Mouse (Mus musculus) MEL (cell line): ENCODE measurements around the gene Padi4. TPM values are rescaled to one million over a fixed set of nuclear protein-coding genes. Genes with fewer than 3 reads are reported as not detected.

Experiments
- DNase-seq: peaks from one replicate; pipeline ENCODE4 v3.0.0; 2011; ENCODE audit warnings: low read depth, low spot score
- H3K27ac ChIP-seq: 2 replicates; pipeline ENCODE4 v1.5.1; 2012; ENCODE audit warnings: low read depth, mild to moderate bottlenecking, control low read depth, low read length, moderate library complexity; ENCODE audit not compliant: control insufficient read depth
- H3K27me3 ChIP-seq, 2 experiments: fragments of 150-350 bp in 1 of 2; sonication (generic) in 1 of 2; 2 replicates each; pipeline ENCODE4 v1.6.1; 2012; ENCODE audit warnings: low read length in 2 of 2, mild to moderate bottlenecking in 2 of 2, improper control_type of control experiment in 1 of 2, moderate library complexity in 1 of 2; ENCODE audit not compliant: insufficient read depth in 2 of 2, control insufficient read depth in 1 of 2
- H3K36me3 ChIP-seq, 2 experiments: 2 replicates each; pipeline ENCODE4 v1.6.1; 2012 to 2014; ENCODE audit warnings: low read length in 2 of 2, improper control_type of control experiment in 1 of 2, inconsistent platforms in 1 of 2, mild to moderate bottlenecking in 1 of 2; ENCODE audit not compliant: insufficient read depth in 2 of 2, control insufficient read depth in 1 of 2
- H3K4me1 ChIP-seq, 2 experiments: fragments of 150-350 bp in 1 of 2; sonication (generic) in 1 of 2; 2 replicates each; pipeline ENCODE4 v1.6.1; 2012; ENCODE audit warnings: low read length in 2 of 2, improper control_type of control experiment in 1 of 2, mild to moderate bottlenecking in 1 of 2; ENCODE audit not compliant: insufficient read depth in 2 of 2, control insufficient read depth in 1 of 2
- H3K4me3 ChIP-seq, 2 experiments: fragments of 150-350 bp in 1 of 2; sonication (generic) in 1 of 2; 2 replicates each; pipeline ENCODE4 v1.5.1; 2012; ENCODE audit warnings: low read depth in 2 of 2, low read length in 2 of 2, mild to moderate bottlenecking in 2 of 2, moderate library complexity in 2 of 2, control low read depth in 1 of 2, improper control_type of control experiment in 1 of 2; ENCODE audit not compliant: control insufficient read depth in 1 of 2, insufficient read depth in 1 of 2
- H3K79me2 ChIP-seq: 2 replicates; pipeline ENCODE4 v1.6.1; 2012; ENCODE audit warnings: mild to moderate bottlenecking, low read length, moderate library complexity; ENCODE audit not compliant: control insufficient read depth, poor library complexity, insufficient read depth
- H3K9ac ChIP-seq: 2 replicates; pipeline ENCODE4 v1.6.1; 2012; ENCODE audit warnings: low read depth, mild to moderate bottlenecking, control low read depth, low read length, moderate library complexity; ENCODE audit not compliant: control insufficient read depth, poor library complexity, severe bottlenecking
- H3K9me3 ChIP-seq: fragments of 150-350 bp; sonication (generic); replicated peaks from 2 replicates; pipeline ENCODE4 v1.6.1; 2012; ENCODE audit warnings: mild to moderate bottlenecking, low read length, improper control_type of control experiment, moderate library complexity; ENCODE audit not compliant: insufficient read depth
- CHD2 ChIP-seq: IDR thresholded peaks from 2 replicates; pipeline ENCODE4 v1.6.1; 2011; ENCODE audit warnings: low read length, improper control_type of control experiment
- CTCF ChIP-seq, 3 experiments: IDR thresholded peaks in 2 of 3; conservative IDR thresholded peaks in 1 of 3; 2 replicates each; pipeline ENCODE4 v1.5.1; 2011 to 2012; ENCODE audit warnings: low read length in 3 of 3, low read depth in 2 of 3, mild to moderate bottlenecking in 2 of 3, improper control_type of control experiment in 1 of 3, inconsistent platforms in 1 of 3, mixed read lengths in 1 of 3, moderate library complexity in 1 of 3; ENCODE audit not compliant: control insufficient read depth in 1 of 3, insufficient read depth in 1 of 3, poor library complexity in 1 of 3, severe bottlenecking in 1 of 3
- E2F4 ChIP-seq: IDR thresholded peaks from 2 replicates; pipeline ENCODE4 v1.6.1; 2011; ENCODE audit warnings: low read depth, low read length, improper control_type of control experiment, borderline replicate concordance
- ELF1 ChIP-seq: IDR thresholded peaks from 2 replicates; pipeline ENCODE4 v1.6.1; 2014; ENCODE audit warnings: low read depth, mild to moderate bottlenecking, inconsistent platforms, low read length, improper control_type of control experiment, moderate library complexity
- ETS1 ChIP-seq: IDR thresholded peaks from 2 replicates; pipeline ENCODE4 v1.6.1; 2012; ENCODE audit warnings: low read depth, mild to moderate bottlenecking, inconsistent platforms, low read length, improper control_type of control experiment, moderate library complexity
- KAT2A ChIP-seq: conservative IDR thresholded peaks from 2 replicates; pipeline ENCODE4 v1.6.1; 2012; ENCODE audit warnings: low read depth, low read length, improper control_type of control experiment, inconsistent platforms
- MAFK ChIP-seq: IDR thresholded peaks from 2 replicates; pipeline ENCODE4 v1.6.1; 2011; ENCODE audit warnings: low read depth, mild to moderate bottlenecking, low read length, improper control_type of control experiment, borderline replicate concordance
- MAX ChIP-seq: IDR thresholded peaks from 2 replicates; pipeline ENCODE4 v1.6.1; 2011; ENCODE audit warnings: low read length, improper control_type of control experiment
- MAZ ChIP-seq: IDR thresholded peaks from 2 replicates; pipeline ENCODE4 v1.6.1; 2012; ENCODE audit warnings: low read depth, mild to moderate bottlenecking, inconsistent platforms, low read length, improper control_type of control experiment
- MYC ChIP-seq: IDR thresholded peaks from 2 replicates; pipeline ENCODE4 v1.6.1; 2011; ENCODE audit warnings: low read depth, mild to moderate bottlenecking, low read length, improper control_type of control experiment, moderate library complexity
- NRF1 ChIP-seq: IDR thresholded peaks from 2 replicates; pipeline ENCODE4 v1.6.1; 2014; ENCODE audit warnings: low read depth, mild to moderate bottlenecking, inconsistent platforms, low read length, improper control_type of control experiment, moderate library complexity; ENCODE audit not compliant: poor library complexity, insufficient read depth, severe bottlenecking
- POLR2A ChIP-seq, 2 experiments: IDR thresholded peaks; 2 replicates each; pipeline ENCODE4 v1.6.1; 2011 to 2012; ENCODE audit warnings: low read length in 2 of 2, mild to moderate bottlenecking in 2 of 2, control low read depth in 1 of 2, improper control_type of control experiment in 1 of 2, low read depth in 1 of 2, moderate library complexity in 1 of 2; ENCODE audit not compliant: control insufficient read depth in 1 of 2, insufficient read depth in 1 of 2, poor library complexity in 1 of 2
- POLR2AphosphoS2 ChIP-seq: IDR thresholded peaks from 2 replicates; pipeline ENCODE4 v1.6.1; 2011; ENCODE audit warnings: low read length, improper control_type of control experiment
- POLR2AphosphoS5 ChIP-seq: IDR thresholded peaks from 2 replicates; pipeline ENCODE4 v1.6.1; 2012; ENCODE audit warnings: low read depth, borderline replicate concordance, mild to moderate bottlenecking, inconsistent platforms, low read length, moderate library complexity, mixed read lengths
- RAD21 ChIP-seq: IDR thresholded peaks from 2 replicates; pipeline ENCODE4 v1.6.1; 2011; ENCODE audit warnings: mild to moderate bottlenecking, low read depth, low read length, improper control_type of control experiment
- RCOR1 ChIP-seq: IDR thresholded peaks from 2 replicates; pipeline ENCODE4 v1.6.1; 2012; ENCODE audit warnings: low read depth, mild to moderate bottlenecking, inconsistent platforms, low read length, improper control_type of control experiment
- SIN3A ChIP-seq: IDR thresholded peaks from 2 replicates; pipeline ENCODE4 v1.6.1; 2012; ENCODE audit warnings: low read length, improper control_type of control experiment, inconsistent platforms
- SMC3 ChIP-seq: IDR thresholded peaks from 2 replicates; pipeline ENCODE4 v1.6.1; 2011; ENCODE audit warnings: low read depth, low read length, improper control_type of control experiment
- UBTF ChIP-seq: IDR thresholded peaks from 2 replicates; pipeline ENCODE4 v1.6.1; 2012; ENCODE audit warnings: low read depth, mild to moderate bottlenecking, inconsistent platforms, low read length, improper control_type of control experiment, moderate library complexity, borderline replicate concordance; ENCODE audit not compliant: insufficient read depth
- USF2 ChIP-seq, 2 experiments: IDR thresholded peaks; 2 replicates each; pipeline ENCODE4 v1.6.1; 2011 to 2012; ENCODE audit warnings: improper control_type of control experiment in 2 of 2, low read length in 2 of 2, borderline replicate concordance in 1 of 2, inconsistent platforms in 1 of 2, low read depth in 1 of 2, mild to moderate bottlenecking in 1 of 2; ENCODE audit not compliant: insufficient read depth in 1 of 2
- ZC3H11A ChIP-seq: IDR thresholded peaks from 2 replicates; pipeline ENCODE4 v1.6.1; 2012; ENCODE audit warnings: low read depth, mild to moderate bottlenecking, inconsistent platforms, low read length, improper control_type of control experiment
- ZKSCAN1 ChIP-seq: IDR thresholded peaks from 2 replicates; pipeline ENCODE4 v1.6.1; 2012; ENCODE audit warnings: low read depth, mild to moderate bottlenecking, inconsistent platforms, low read length, improper control_type of control experiment, moderate library complexity
- ZNF384 ChIP-seq: IDR thresholded peaks from 2 replicates; pipeline ENCODE4 v1.6.1; 2012; ENCODE audit warnings: low read depth, mild to moderate bottlenecking, inconsistent platforms, low read length, improper control_type of control experiment
- polyA plus RNA-seq, 2 experiments: library from polyadenylated mRNA; stranded (reverse) in 1 of 2; unstranded in 1 of 2; fragments of >175 nt in 1 of 2; fragments of >200 nt in 1 of 2; gene quantifications; 2 replicates each; pipeline versions ENCODE4 v1.2.1 to v1.2.4; 2012; ENCODE audit warnings: low replicate concordance in 2 of 2, low read depth in 1 of 2; ENCODE audit not compliant: insufficient read length in 2 of 2, insufficient read depth in 1 of 2, missing spikeins in 1 of 2
- total RNA-seq: library from RNA; depleted of rRNA; stranded (reverse); fragments of 300-350 nt; gene quantifications from 2 replicates; pipeline ENCODE4 v1.2.3, GENCODE M21; 2012

Padi4 gene
- total and polyA plus RNA-seq, 3 experiments, result not detected

DNA sequence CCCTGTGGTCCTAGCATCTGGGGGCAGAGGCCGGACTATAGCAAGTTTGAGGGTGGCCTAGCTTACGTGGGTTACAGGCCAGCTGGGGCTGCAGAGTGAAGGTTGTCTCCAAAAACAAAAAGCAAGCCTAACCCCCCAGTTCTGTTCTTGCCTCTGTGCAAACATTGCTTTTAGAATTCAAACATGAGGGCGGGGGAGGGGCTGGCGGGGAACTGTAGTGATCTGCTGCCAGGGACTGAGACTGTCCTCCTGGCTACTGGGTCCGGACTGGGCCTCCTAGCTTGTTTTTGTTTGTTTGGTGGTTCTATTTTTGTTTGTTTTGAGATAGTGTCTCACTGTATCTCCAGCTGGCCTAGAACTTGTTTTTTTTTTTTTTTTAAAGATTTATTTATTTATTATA, 59.5 kb downstream of the Padi4 start:
- DNase-seq, result no peak
- Histone ChIP-seq H3K4me3 (no peak overlapping the region), H3K36me3 (peaks cover 0 to 21% of the 10 kb centered on the region in 2 experiments; a peak in 2 of 4 replicates), H3K9me3 (no peaks in the 10 kb centered on the region), H3K9ac (no peak overlapping the region)
- TF ChIP-seq SIN3A (no peak), ZNF384 (no peak), POLR2AphosphoS5 (no peak), UBTF (no peak), ETS1 (no peak), POLR2AphosphoS2 (no peak), E2F4 (no peak), RCOR1 (no peak), CHD2 (no peak), MAX (no peak), USF2 (IDR thresholded peaks at IDR 0.05; ENCODE audit: borderline replicate concordance in 1 of 2, insufficient read depth in 1 of 2, low read depth in 1 of 2, low read length in 2 of 2) (no peak), CTCF (IDR thresholded peaks at IDR 0.05 in 2 of 3, conservative IDR thresholded peaks at IDR 0.05 in 1 of 3; ENCODE audit: control insufficient read depth in 1 of 3, insufficient read depth in 1 of 3, low read depth in 2 of 3, low read length in 3 of 3, poor library complexity in 1 of 3, severe bottlenecking in 1 of 3) (no peak), ZKSCAN1 (no peak), MAFK (no peak), MAZ (no peak), NRF1 (no peak)
- TF ChIP-seq, all 39 proteins: peak for 0
- H3K27ac ChIP-seq, result no peak overlapping the region
- no peaks in the 10 kb centered on the region for H3K4me1 ChIP-seq
- no peaks in the 10 kb centered on the region for H3K79me2 ChIP-seq
- no peaks in the 10 kb centered on the region for H3K27me3 ChIP-seq

GRCm38 (mm10) chr4:140713480-140714365, 60.3 kb downstream of the Padi4 start:
- H3K9me3 ChIP-seq, result no peaks in the 10 kb centered on the region
- DNase-seq, result peak; percentile 78
- no peak overlapping the region for H3K9ac ChIP-seq
- TF ChIP-seq ELF1 (no peak), RAD21 (peak; percentile 55), SIN3A (peak; percentile 23; the same call in 1 of the 2 replicates), ZC3H11A (peak; percentile 44), ETS1 (no peak), CTCF (IDR thresholded peaks at IDR 0.05 in 2 of 3, conservative IDR thresholded peaks at IDR 0.05 in 1 of 3; ENCODE audit: control insufficient read depth in 1 of 3, insufficient read depth in 1 of 3, low read depth in 2 of 3, low read length in 3 of 3, poor library complexity in 1 of 3, severe bottlenecking in 1 of 3) (peak; percentile 73 to 84 (median 76)), UBTF (no peak), MYC (peak; percentile 75), POLR2A (IDR thresholded peaks at IDR 0.05; ENCODE audit: control insufficient read depth in 1 of 2, insufficient read depth in 1 of 2, low read depth in 1 of 2, low read length in 2 of 2, poor library complexity in 1 of 2) (no peak), SMC3 (peak; percentile 56), KAT2A (no peak)
- peaks cover 0 to 23% of the 10 kb centered on the region in 2 experiments; a peak in 2 of 4 replicates for H3K36me3 ChIP-seq
- no peak overlapping the region for H3K27ac ChIP-seq
- no peaks in the 10 kb centered on the region for H3K4me1 ChIP-seq
- H3K27me3 ChIP-seq, result no peaks in the 10 kb centered on the region
- peaks cover 1% of the 10 kb centered on the region; the same call in 1 of the 2 replicates for H3K79me2 ChIP-seq
- no peak overlapping the region for H3K4me3 ChIP-seq
